ENCODE assay signal across 12 mouse cellular contexts in the genomic region with DNA sequence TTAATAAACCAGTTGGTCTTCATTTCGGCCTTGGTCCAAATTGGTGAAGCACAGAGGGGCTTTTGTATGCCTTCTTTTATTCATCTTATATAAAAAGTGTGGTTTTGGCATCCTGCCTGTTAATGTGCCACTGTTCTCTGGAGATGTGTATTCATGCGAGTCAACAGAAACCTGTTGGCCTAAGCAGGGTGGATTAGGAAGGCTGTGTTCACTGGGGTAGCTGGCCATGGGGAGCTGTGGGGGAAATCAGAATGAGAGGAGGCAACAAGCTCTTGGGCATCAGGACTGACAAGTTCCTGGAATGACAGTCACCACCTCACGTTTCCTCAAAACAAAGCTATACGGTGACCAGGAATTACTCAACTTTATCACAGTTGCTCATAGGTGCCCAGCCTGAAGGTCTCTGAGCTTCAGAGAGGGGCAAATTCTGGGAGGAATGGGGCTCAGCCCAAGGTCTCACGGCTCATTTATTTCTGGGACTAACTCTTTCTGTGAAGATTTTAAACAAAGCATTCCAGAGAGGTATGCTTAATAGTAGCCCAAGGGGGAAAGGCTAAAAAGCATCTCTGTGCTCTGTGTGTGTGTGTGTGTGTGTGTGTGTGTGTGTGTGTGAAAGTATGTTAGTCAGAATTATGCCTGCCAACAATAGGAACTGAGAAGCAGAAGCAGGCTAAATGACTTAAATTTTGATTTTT.
A peak's percentile ranks its signal among the peaks of the same experiment; 100 is the strongest.
DNase-seq lines count a peak whose midpoint lies in the region; ATAC-seq and TF ChIP-seq lines count a peak whose summit lies in the region.
"Had no signal": no experiment of that assay in that cellular context is flagged by ENCODE, and none has a peak within 500 bp of the region (broad histone marks: within the 10 kb centered on the region; RNA-seq: fewer than 3 reads in every experiment).

No protein-coding gene starts in this region.

- H3K27me3 ChIP-seq in midbrain, embryonic 14.5 days (ENCODE audit: control insufficient read depth, insufficient read depth, low read length): no peaks in the 10 kb centered on the region
- H3K27me3 ChIP-seq in midbrain, embryonic 11.5 days (ENCODE audit: control insufficient read depth, insufficient read depth, low read length): no peaks in the 10 kb centered on the region
- H3K27me3 ChIP-seq in kidney, embryonic 14.5 days (ENCODE audit: control insufficient read depth, insufficient read depth, low read length): no peaks in the 10 kb centered on the region
- H3K27me3 ChIP-seq in stomach, embryonic 14.5 days (ENCODE audit: control insufficient read depth, insufficient read depth, low read length): no peaks in the 10 kb centered on the region
- no peaks in the 10 kb centered on the region for H3K27me3 ChIP-seq in heart, adult 2 months (ENCODE audit: control insufficient read depth, insufficient read depth, low read length)
- no peaks in the 10 kb centered on the region for H3K27me3 ChIP-seq in intestine, postnatal 0 days (replicated peaks; ENCODE audit: control insufficient read depth, insufficient read depth, low read length)

- TF ChIP-seq POLR2A in embryonic fibroblast, embryonic 13.5 days (IDR thresholded peaks at IDR 0.05; ENCODE audit: low read depth, low read length): no peak
- no peak for TF ChIP-seq POLR2A in heart, adult 2 months (IDR thresholded peaks at IDR 0.05; ENCODE audit: insufficient read depth, low read depth, low read length)

- no peak overlapping the region for H3K4me2 ChIP-seq in midbrain, embryonic 14.5 days (ENCODE audit: low read length)
- no peak overlapping the region for H3K4me2 ChIP-seq in midbrain, embryonic 11.5 days
- H3K4me2 ChIP-seq in kidney, embryonic 14.5 days (replicated peaks; ENCODE audit: low read depth, low read length): no peak overlapping the region
- no peak overlapping the region for H3K4me2 ChIP-seq in stomach, embryonic 14.5 days (replicated peaks; ENCODE audit: low read depth, low read length)
- H3K4me2 ChIP-seq in intestine, postnatal 0 days (replicated peaks; ENCODE audit: low read depth): no peak overlapping the region

- 56% methylated on average over 5 of the region's 5 CpGs for WGBS in midbrain, embryonic 14.5 days
- 68% methylated on average over 5 of the region's 5 CpGs for WGBS in midbrain, embryonic 11.5 days
- 53% methylated on average over 5 of the region's 5 CpGs for WGBS in kidney, embryonic 14.5 days
- WGBS in stomach, embryonic 14.5 days: 41% methylated on average over 5 of the region's 5 CpGs
- WGBS in heart, adult 2 months: 76% methylated on average over 5 of the region's 5 CpGs
- WGBS in intestine, postnatal 0 days: 64% methylated on average over 5 of the region's 5 CpGs

- no peak overlapping the region for H3K4me3 ChIP-seq in midbrain, embryonic 14.5 days (replicated peaks; ENCODE audit: low read depth, low read length)
- no peak overlapping the region for H3K4me3 ChIP-seq in midbrain, embryonic 11.5 days (ENCODE audit: low read depth, low read length)
- no peak overlapping the region for H3K4me3 ChIP-seq in embryonic fibroblast, embryonic 13.5 days (ENCODE audit: insufficient read depth, low read length)
- no peak overlapping the region for H3K4me3 ChIP-seq in kidney, embryonic 14.5 days (ENCODE audit: low read length)
- no peak overlapping the region for H3K4me3 ChIP-seq in stomach, embryonic 14.5 days (ENCODE audit: low read depth, low read length)
- H3K4me3 ChIP-seq in heart, adult 2 months: no peak overlapping the region
- H3K4me3 ChIP-seq in intestine, postnatal 0 days (ENCODE audit: low read depth, low read length): no peak overlapping the region

- intact Hi-C loops in heart, adult 2 months (cut with DNase I): no loop called here

- no peaks in the 10 kb centered on the region for H3K9me3 ChIP-seq in midbrain, embryonic 14.5 days (ENCODE audit: control insufficient read depth, low read length)
- H3K9me3 ChIP-seq in midbrain, embryonic 11.5 days (ENCODE audit: control insufficient read depth, low read length): no peaks in the 10 kb centered on the region
- no peaks in the 10 kb centered on the region for H3K9me3 ChIP-seq in kidney, embryonic 14.5 days (ENCODE audit: control insufficient read depth, low read length)
- H3K9me3 ChIP-seq in stomach, embryonic 14.5 days (ENCODE audit: control insufficient read depth, low read depth, low read length): no peaks in the 10 kb centered on the region
- H3K9me3 ChIP-seq in intestine, postnatal 0 days (ENCODE audit: control insufficient read depth): no peaks in the 10 kb centered on the region

- H3K9ac ChIP-seq in midbrain, embryonic 14.5 days (replicated peaks; ENCODE audit: low read length): no peak overlapping the region
- no peak overlapping the region for H3K9ac ChIP-seq in midbrain, embryonic 11.5 days (ENCODE audit: low read length)
- H3K9ac ChIP-seq in kidney, embryonic 14.5 days (ENCODE audit: low read depth, low read length): no peak overlapping the region
- no peak overlapping the region for H3K9ac ChIP-seq in stomach, embryonic 14.5 days (replicated peaks; ENCODE audit: low read depth, low read length)
- H3K9ac ChIP-seq in heart, adult 2 months (ENCODE audit: low read depth, low read length): no peak overlapping the region
- no peak overlapping the region for H3K9ac ChIP-seq in intestine, postnatal 0 days (ENCODE audit: low read depth, low read length)

- H3K4me1 ChIP-seq in midbrain, embryonic 14.5 days (ENCODE audit: control insufficient read depth, insufficient read depth, low read length): peaks cover 4% of the 10 kb centered on the region; the same call in 1 of the 2 replicates
- H3K4me1 ChIP-seq in midbrain, embryonic 11.5 days (ENCODE audit: control insufficient read depth, insufficient read depth, low read length): peaks cover 12% of the 10 kb centered on the region; the same call in 1 of the 2 replicates
- H3K4me1 ChIP-seq in embryonic fibroblast, embryonic 13.5 days (ENCODE audit: control insufficient read depth, insufficient read depth, low read length): peaks cover 14% of the 10 kb centered on the region
- H3K4me1 ChIP-seq in kidney, embryonic 14.5 days (ENCODE audit: control insufficient read depth, insufficient read depth, low read length): peaks cover 33% of the 10 kb centered on the region
- peaks cover 18% of the 10 kb centered on the region for H3K4me1 ChIP-seq in stomach, embryonic 14.5 days (ENCODE audit: control insufficient read depth, insufficient read depth, low read length)
- H3K4me1 ChIP-seq in heart, adult 2 months (ENCODE audit: control insufficient read depth, insufficient read depth, low read length): peaks cover 14% of the 10 kb centered on the region
- H3K4me1 ChIP-seq in intestine, postnatal 0 days (replicated peaks; ENCODE audit: control insufficient read depth, insufficient read depth, low read length): no peaks in the 10 kb centered on the region

- no peak for ATAC-seq in midbrain, embryonic 14.5 days (ENCODE audit: low FRiP score, low TSS enrichment)
- no peak for ATAC-seq in midbrain, embryonic 11.5 days (ENCODE audit: low FRiP score)
- peak; percentile 68 for ATAC-seq in kidney, embryonic 14.5 days (ENCODE audit: low FRiP score, low TSS enrichment)
- peak; percentile 75; the same call in 1 of the 2 replicates for ATAC-seq in stomach, embryonic 14.5 days (ENCODE audit: insufficient number of reproducible peaks, insufficient read depth, low FRiP score, low read depth)
- ATAC-seq in intestine, postnatal 0 days: no peak
- ATAC-seq: inflammation-experienced regulatory T-cells, adult 6 months had no signal

- no peak for TF ChIP-seq CTCF in embryonic fibroblast, embryonic 13.5 days (IDR thresholded peaks at IDR 0.05; ENCODE audit: borderline replicate concordance, insufficient read depth, low read length)
- TF ChIP-seq CTCF in heart, adult 2 months (IDR thresholded peaks at IDR 0.05): no peak
- TF ChIP-seq CTCF in intestine, postnatal 0 days (IDR thresholded peaks at IDR 0.05; ENCODE audit: low read depth): no peak

- no peak for TF ChIP-seq EP300 in heart, adult 2 months (IDR thresholded peaks at IDR 0.05; ENCODE audit: insufficient read depth, low read depth, low read length)

- DNase-seq in midbrain, embryonic 14.5 days: peak; percentile 52
- no peak for DNase-seq in midbrain, embryonic 11.5 days (ENCODE audit: low spot score, missing footprints)
- no peak for DNase-seq in ovary, postnatal 36 days (ENCODE audit: low spot score)
- no peak for DNase-seq in heart, adult 2 months
- DNase-seq: cerebellum, adult 11 months; lung, postnatal 10 days; thymus, postnatal 36 days had no signal

- no peak overlapping the region for H3K27ac ChIP-seq in midbrain, embryonic 14.5 days (replicated peaks; ENCODE audit: low read depth, low read length)
- H3K27ac ChIP-seq in midbrain, embryonic 11.5 days (ENCODE audit: low read depth, low read length): no peak overlapping the region
- H3K27ac ChIP-seq in embryonic fibroblast, embryonic 13.5 days (ENCODE audit: insufficient read depth, low read length): peak overlapping the region; percentile 27
- H3K27ac ChIP-seq in kidney, embryonic 14.5 days (ENCODE audit: low read depth, low read length): peak overlapping the region; percentile 70
- peak overlapping the region; percentile 58 for H3K27ac ChIP-seq in stomach, embryonic 14.5 days (ENCODE audit: low read length)
- H3K27ac ChIP-seq in heart, adult 2 months: no peak overlapping the region
- no peak overlapping the region for H3K27ac ChIP-seq in intestine, postnatal 0 days (ENCODE audit: low read depth, low read length)

- no peaks in the 10 kb centered on the region for H3K79me2 ChIP-seq in heart, adult 2 months (replicated peaks; ENCODE audit: control insufficient read depth, insufficient read depth, low read length)

- H3K36me3 ChIP-seq in midbrain, embryonic 14.5 days (ENCODE audit: control insufficient read depth, insufficient read depth, low read length): no peaks in the 10 kb centered on the region
- no peaks in the 10 kb centered on the region for H3K36me3 ChIP-seq in midbrain, embryonic 11.5 days (ENCODE audit: control insufficient read depth, insufficient read depth, low read length)
- H3K36me3 ChIP-seq in kidney, embryonic 14.5 days (ENCODE audit: control insufficient read depth, insufficient read depth, low read length): no peaks in the 10 kb centered on the region
- H3K36me3 ChIP-seq in stomach, embryonic 14.5 days (ENCODE audit: control insufficient read depth, insufficient read depth, low read length): no peaks in the 10 kb centered on the region
- peaks cover 2% of the 10 kb centered on the region; the same call in 1 of the 2 replicates for H3K36me3 ChIP-seq in heart, adult 2 months (ENCODE audit: control insufficient read depth, insufficient read depth, low read length)
- H3K36me3 ChIP-seq in intestine, postnatal 0 days (ENCODE audit: control insufficient read depth, insufficient read depth): no peaks in the 10 kb centered on the region

Comparison
In these comparisons a context has a peak if more than half of its experiments do, and no peak if none do; other contexts are left out.
1. ATAC-seq: peak in kidney, embryonic 14.5 days (single experiment) and stomach, embryonic 14.5 days (single experiment); none in midbrain, embryonic 14.5 days (single experiment), midbrain, embryonic 11.5 days (single experiment) and intestine, postnatal 0 days (single experiment).
2. H3K27ac ChIP-seq: peak in embryonic fibroblast, embryonic 13.5 days (single experiment), kidney, embryonic 14.5 days (single experiment) and stomach, embryonic 14.5 days (single experiment); none in midbrain, embryonic 14.5 days (single experiment), midbrain, embryonic 11.5 days (single experiment), heart, adult 2 months (single experiment) and intestine, postnatal 0 days (single experiment).